Mouse (Mus musculus): ENCODE results near the gene Trafd1. TPM values are rescaled to one million over a fixed set of nuclear protein-coding genes. Genes with fewer than 3 reads are reported as not detected.
"Not testable (repeated sequence)": the region's sequence is repeated elsewhere in the genome, so short reads cannot be mapped to it uniquely, and the experiment has no call there.

The Trafd1 gene
- total and polyA plus RNA-seq, 2 experiments from 2014 or later: 124 to 141 TPM

GRCm38 (mm10) chr5:121333976-121334375 lies 51.5 kb downstream of the Trafd1 start:
- no peak overlapping the region for H3K27ac ChIP-seq (ENCODE audit: low read depth, low read length)
- H3K27me3 ChIP-seq (ENCODE audit: insufficient read depth, low read length): no peaks in the 10 kb centered on the region
- no peak overlapping the region for H3K4me3 ChIP-seq (ENCODE audit: low read depth, low read length)
- H3K36me3 ChIP-seq (ENCODE audit: insufficient read depth): peaks cover 92% of the 10 kb centered on the region
- no peak for TF ChIP-seq CTCF (IDR thresholded peaks at IDR 0.05; ENCODE audit: low read depth)
- 94% methylated on average over 9 of the region's 9 CpGs for WGBS
- no peak overlapping the region for H3K9ac ChIP-seq
- H3K4me2 ChIP-seq (ENCODE audit: low read depth): no peak overlapping the region
- H3K9me3 ChIP-seq (ENCODE audit: low read length): no peaks in the 10 kb centered on the region
- DNase-seq (no peak), ATAC-seq (no peak)
- H3K4me1 ChIP-seq (ENCODE audit: insufficient read depth): no peaks in the 10 kb centered on the region

- DNase-seq (no peak), ATAC-seq (no peak)
- Histone ChIP-seq H3K4me2 (ENCODE audit: low read depth) (no peak overlapping the region), H3K9me3 (ENCODE audit: low read length) (no peaks in the 10 kb centered on the region), H3K4me1 (ENCODE audit: insufficient read depth) (no peaks in the 10 kb centered on the region), H3K4me3 (ENCODE audit: low read depth, low read length) (no peak overlapping the region), H3K9ac (no peak overlapping the region), H3K36me3 (ENCODE audit: insufficient read depth) (peaks cover 88% of the 10 kb centered on the region), H3K27ac (ENCODE audit: low read depth, low read length) (no peak overlapping the region), H3K27me3 (ENCODE audit: insufficient read depth, low read length) (no peaks in the 10 kb centered on the region)
- no peak for TF ChIP-seq CTCF (IDR thresholded peaks at IDR 0.05; ENCODE audit: low read depth)
- 96% methylated on average over 10 of the region's 10 CpGs for WGBS
Observed at GRCm38 (mm10) chr5:121331731-121332130, 53.7 kb downstream of the Trafd1 start.

- peak; percentile 49; the same call in 1 of the 2 replicates for ATAC-seq
Observed at GRCm38 (mm10) chr5:121330154-121330816, 55.1 kb downstream of the Trafd1 start.

GRCm38 (mm10) chr5:121329333-121330058 lies 55.9 kb downstream of the Trafd1 start:
- H3K9me3 ChIP-seq (ENCODE audit: low read length): no peaks in the 10 kb centered on the region
- 0 out of 2 replicates have a peak overlapping the region, but pooled peaks have one; percentile 15 for H3K27ac ChIP-seq (ENCODE audit: low read depth, low read length)
- no peaks in the 10 kb centered on the region for H3K4me1 ChIP-seq (ENCODE audit: insufficient read depth)
- peaks cover 88% of the 10 kb centered on the region for H3K36me3 ChIP-seq (ENCODE audit: insufficient read depth)
- ATAC-seq (no peak), DNase-seq (no peak)
- H3K4me2 ChIP-seq (ENCODE audit: low read depth): peak overlapping the region; percentile 5; the same call in 1 of the 2 replicates
- 87% methylated on average over 11 of the region's 11 CpGs for WGBS
- no peak overlapping the region for H3K9ac ChIP-seq
- no peak for TF ChIP-seq CTCF (IDR thresholded peaks at IDR 0.05; ENCODE audit: low read depth)
- no peaks in the 10 kb centered on the region for H3K27me3 ChIP-seq (ENCODE audit: insufficient read depth, low read length)
- H3K4me3 ChIP-seq (ENCODE audit: low read depth, low read length): 0 out of 2 replicates have a peak overlapping the region, but pooled peaks have one; percentile 2

More at GRCm38 (mm10) chr5:121330154-121330816, 55.1 kb downstream of the Trafd1 start:
- not testable (repeated sequence) for H3K27me3 ChIP-seq (ENCODE audit: insufficient read depth, low read length); H3K4me3 ChIP-seq (ENCODE audit: low read depth, low read length); H3K9me3 ChIP-seq (ENCODE audit: low read length); H3K4me1 ChIP-seq (ENCODE audit: insufficient read depth); H3K9ac ChIP-seq
- peak; percentile 18 for DNase-seq
- H3K27ac ChIP-seq (ENCODE audit: low read depth, low read length): peak overlapping the region; percentile 30
- WGBS: 78% methylated on average over 11 of the region's 19 CpGs
- H3K4me2 ChIP-seq (ENCODE audit: low read depth): peak overlapping the region; percentile 5; the same call in 1 of the 2 replicates
- peaks cover 88% of the 10 kb centered on the region for H3K36me3 ChIP-seq (ENCODE audit: insufficient read depth)

GRCm38 (mm10) chr5:121326079-121326805 lies 59.2 kb downstream of the Trafd1 start:
- 80% methylated on average over 14 of the region's 14 CpGs for WGBS
- Histone ChIP-seq H3K4me1 (ENCODE audit: insufficient read depth) (no peaks in the 10 kb centered on the region), H3K27ac (ENCODE audit: low read depth, low read length) (no peak overlapping the region), H3K36me3 (ENCODE audit: insufficient read depth) (peaks cover 88% of the 10 kb centered on the region), H3K4me3 (ENCODE audit: low read depth, low read length) (no peak overlapping the region), H3K9ac (no peak overlapping the region), H3K27me3 (ENCODE audit: insufficient read depth, low read length) (no peaks in the 10 kb centered on the region), H3K9me3 (ENCODE audit: low read length) (no peaks in the 10 kb centered on the region), H3K4me2 (ENCODE audit: low read depth) (no peak overlapping the region)
- no peak for TF ChIP-seq CTCF (IDR thresholded peaks at IDR 0.05; ENCODE audit: low read depth)
- ATAC-seq (peak; percentile 88), DNase-seq (peak; percentile 27)

Other genes with a start within 250 kb of the Trafd1 start
- 49.1 and 60.9 TPM in 2 replicates for gene Ptpn11, start 194.2 kb downstream of the Trafd1 start, total RNA-seq (2014; rRNA removed)
- gene Ptpn11, start 194.2 kb downstream of the Trafd1 start, polyA plus RNA-seq (2015; fragmentation: Nextera tagmentation; extraction: Ambion mirVana): 21.4 and 25.5 TPM in 2 replicates
- 672 and 863 TPM in 2 replicates for gene Rpl6, start 181.2 kb downstream of the Trafd1 start, total RNA-seq (2014; rRNA removed)
- gene Rpl6, start 181.2 kb downstream of the Trafd1 start, polyA plus RNA-seq (2015; fragmentation: Nextera tagmentation; extraction: Ambion mirVana): 359 and 435 TPM in 2 replicates
- 75.6 and 107 TPM in 2 replicates for gene Hectd4, start 165.4 kb downstream of the Trafd1 start, total RNA-seq (2014; rRNA removed)
- gene Hectd4, start 165.4 kb downstream of the Trafd1 start, polyA plus RNA-seq (2015; fragmentation: Nextera tagmentation; extraction: Ambion mirVana): 8.3 and 14.0 TPM in 2 replicates
- 39.4 and 45.9 TPM in 2 replicates for gene Naa25, start 12.3 kb upstream of the Trafd1 start, total RNA-seq (2014; rRNA removed)
- gene Naa25, start 12.3 kb upstream of the Trafd1 start, polyA plus RNA-seq (2015; fragmentation: Nextera tagmentation; extraction: Ambion mirVana): 33.7 and 44.1 TPM in 2 replicates
- gene Tmem116, start 66.3 kb upstream of the Trafd1 start, total RNA-seq (2014; rRNA removed): 0.24 and 0.54 TPM in 2 replicates
- gene Tmem116, start 66.3 kb upstream of the Trafd1 start, polyA plus RNA-seq (2015; fragmentation: Nextera tagmentation; extraction: Ambion mirVana): 2.2 and 2.7 TPM in 2 replicates
- 123 and 141 TPM in 2 replicates for gene Erp29, start 66.9 kb upstream of the Trafd1 start, total RNA-seq (2014; rRNA removed)
- 185 and 187 TPM in 2 replicates for gene Erp29, start 66.9 kb upstream of the Trafd1 start, polyA plus RNA-seq (2015; fragmentation: Nextera tagmentation; extraction: Ambion mirVana)
- gene Adam1b, start 117.8 kb upstream of the Trafd1 start, total RNA-seq (2014; rRNA removed): not detected in 2 replicates
- gene Adam1b, start 117.8 kb upstream of the Trafd1 start, polyA plus RNA-seq (2015; fragmentation: Nextera tagmentation; extraction: Ambion mirVana): not detected in 2 replicates
- 16.2 and 20.1 TPM in 2 replicates for gene Adam1a, start 159.8 kb upstream of the Trafd1 start, total RNA-seq (2014; rRNA removed)
- 0.55 and 1.3 TPM in 2 replicates for gene Adam1a, start 159.8 kb upstream of the Trafd1 start, polyA plus RNA-seq (2015; fragmentation: Nextera tagmentation; extraction: Ambion mirVana)
- 0.24 and 0.31 TPM in 2 replicates for gene Gm42878, start 159.8 kb upstream of the Trafd1 start, total RNA-seq (2014; rRNA removed)
- 0.43 TPM in 1 of 2 replicates, not detected in the other for gene Gm42878, start 159.8 kb upstream of the Trafd1 start, polyA plus RNA-seq (2015; fragmentation: Nextera tagmentation; extraction: Ambion mirVana)
- gene Mapkapk5, start 160.3 kb upstream of the Trafd1 start, total RNA-seq (2014; rRNA removed): 83.1 and 99.3 TPM in 2 replicates
- gene Mapkapk5, start 160.3 kb upstream of the Trafd1 start, polyA plus RNA-seq (2015; fragmentation: Nextera tagmentation; extraction: Ambion mirVana): 47.5 and 50.1 TPM in 2 replicates
- gene Aldh2, start 208.2 kb upstream of the Trafd1 start, total RNA-seq (2014; rRNA removed): 68.1 and 77.2 TPM in 2 replicates
- gene Aldh2, start 208.2 kb upstream of the Trafd1 start, polyA plus RNA-seq (2015; fragmentation: Nextera tagmentation; extraction: Ambion mirVana): 89.0 and 115 TPM in 2 replicates
- 1.4 and 2.1 TPM in 2 replicates for gene Acad12, start 233.3 kb upstream of the Trafd1 start, total RNA-seq (2014; rRNA removed)
- 0.96 and 1.2 TPM in 2 replicates for gene Acad12, start 233.3 kb upstream of the Trafd1 start, polyA plus RNA-seq (2015; fragmentation: Nextera tagmentation; extraction: Ambion mirVana)

Data from forebrain, postnatal 0 days (tissue).